Mouse (Mus musculus): ENCODE data around the gene Rac1. TPM values are rescaled to one million over a fixed set of nuclear protein-coding genes. Genes with fewer than 3 reads are reported as not detected.

Gene Rac1
- polyA plus RNA-seq, 1 experiment from 2014 or later, result 352 TPM

- DNase-seq (ENCODE audit: low spot score) (no peak), ATAC-seq (replicated peaks; ENCODE audit: low FRiP score) (no peak)
- no peak overlapping the region for H3K9ac ChIP-seq (ENCODE audit: low read depth, low read length)
- peaks cover 16% of the 10 kb centered on the region for H3K36me3 ChIP-seq (ENCODE audit: control insufficient read depth, insufficient read depth, low read length)
- no peaks in the 10 kb centered on the region for H3K27me3 ChIP-seq (replicated peaks; ENCODE audit: control insufficient read depth, insufficient read depth, low read length)
- H3K4me2 ChIP-seq, result no peak overlapping the region
- 82% methylated on average over 3 of the region's 3 CpGs for WGBS
- H3K4me3 ChIP-seq (ENCODE audit: low read depth, low read length), result no peak overlapping the region
- H3K4me1 ChIP-seq (replicated peaks; ENCODE audit: control insufficient read depth, insufficient read depth, low read length), result no peaks in the 10 kb centered on the region
- no peaks in the 10 kb centered on the region for H3K9me3 ChIP-seq (ENCODE audit: control insufficient read depth, low read length)
- H3K27ac ChIP-seq (ENCODE audit: low read depth, low read length), result no peak overlapping the region
Measured at GRCm38 (mm10) chr5:143497451-143497850, 30.4 kb downstream of the Rac1 start.

GRCm38 (mm10) chr5:143495708-143496107 is 32.1 kb downstream of the Rac1 start:
- no peak for ATAC-seq (replicated peaks; ENCODE audit: low FRiP score)
- no peak for DNase-seq (ENCODE audit: low spot score)
- H3K9ac ChIP-seq (ENCODE audit: low read depth, low read length), result no peak overlapping the region
- H3K9me3 ChIP-seq (ENCODE audit: control insufficient read depth, low read length), result no peaks in the 10 kb centered on the region
- no peak overlapping the region for H3K4me3 ChIP-seq (ENCODE audit: low read depth, low read length)
- no peak overlapping the region for H3K27ac ChIP-seq (ENCODE audit: low read depth, low read length)
- peaks cover 10% of the 10 kb centered on the region for H3K36me3 ChIP-seq (ENCODE audit: control insufficient read depth, insufficient read depth, low read length)
- H3K4me1 ChIP-seq (replicated peaks; ENCODE audit: control insufficient read depth, insufficient read depth, low read length), result no peaks in the 10 kb centered on the region
- WGBS, result 94% methylated on average over 6 of the region's 6 CpGs
- H3K27me3 ChIP-seq (replicated peaks; ENCODE audit: control insufficient read depth, insufficient read depth, low read length), result no peaks in the 10 kb centered on the region
- H3K4me2 ChIP-seq, result no peak overlapping the region

GRCm38 (mm10) chr5:143493163-143493562 is 34.7 kb downstream of the Rac1 start:
- H3K4me2 ChIP-seq, result no peak overlapping the region
- no peak for DNase-seq (ENCODE audit: low spot score)
- H3K27me3 ChIP-seq (replicated peaks; ENCODE audit: control insufficient read depth, insufficient read depth, low read length), result no peaks in the 10 kb centered on the region
- H3K9me3 ChIP-seq (ENCODE audit: control insufficient read depth, low read length), result no peaks in the 10 kb centered on the region
- H3K9ac ChIP-seq (ENCODE audit: low read depth, low read length), result no peak overlapping the region
- H3K4me3 ChIP-seq (ENCODE audit: low read depth, low read length), result no peak overlapping the region
- ATAC-seq (replicated peaks; ENCODE audit: low FRiP score), result no peak
- peaks cover 10% of the 10 kb centered on the region for H3K36me3 ChIP-seq (ENCODE audit: control insufficient read depth, insufficient read depth, low read length)
- no peak overlapping the region for H3K27ac ChIP-seq (ENCODE audit: low read depth, low read length)
- H3K4me1 ChIP-seq (replicated peaks; ENCODE audit: control insufficient read depth, insufficient read depth, low read length), result no peaks in the 10 kb centered on the region
- WGBS, result 76% methylated on average over 10 of the region's 10 CpGs

- Histone ChIP-seq H3K9ac (ENCODE audit: low read depth, low read length) (no peak overlapping the region), H3K4me2 (no peak overlapping the region), H3K4me3 (ENCODE audit: low read depth, low read length) (no peak overlapping the region), H3K27me3 (replicated peaks; ENCODE audit: control insufficient read depth, insufficient read depth, low read length) (no peaks in the 10 kb centered on the region), H3K27ac (ENCODE audit: low read depth, low read length) (no peak overlapping the region), H3K4me1 (replicated peaks; ENCODE audit: control insufficient read depth, insufficient read depth, low read length) (no peaks in the 10 kb centered on the region), H3K9me3 (ENCODE audit: control insufficient read depth, low read length) (no peaks in the 10 kb centered on the region), H3K36me3 (ENCODE audit: control insufficient read depth, insufficient read depth, low read length) (peaks cover 12% of the 10 kb centered on the region)
- ATAC-seq (replicated peaks; ENCODE audit: low FRiP score) (no peak), DNase-seq (ENCODE audit: low spot score) (no peak)
- 85% methylated on average over 4 of the region's 4 CpGs for WGBS
Measured at GRCm38 (mm10) chr5:143491736-143492135, 36.1 kb downstream of the Rac1 start.

GRCm38 (mm10) chr5:143489749-143490342 is 38.0 kb downstream of the Rac1 start:
- Histone ChIP-seq H3K4me3 (ENCODE audit: low read depth, low read length) (no peak overlapping the region), H3K4me2 (no peak overlapping the region), H3K36me3 (ENCODE audit: control insufficient read depth, insufficient read depth, low read length) (peaks cover 5% of the 10 kb centered on the region), H3K4me1 (replicated peaks; ENCODE audit: control insufficient read depth, insufficient read depth, low read length) (no peaks in the 10 kb centered on the region), H3K9ac (ENCODE audit: low read depth, low read length) (no peak overlapping the region), H3K27ac (ENCODE audit: low read depth, low read length) (no peak overlapping the region), H3K9me3 (ENCODE audit: control insufficient read depth, low read length) (no peaks in the 10 kb centered on the region), H3K27me3 (replicated peaks; ENCODE audit: control insufficient read depth, insufficient read depth, low read length) (no peaks in the 10 kb centered on the region)
- DNase-seq (ENCODE audit: low spot score) (no peak), ATAC-seq (replicated peaks; ENCODE audit: low FRiP score) (no peak)
- 78% methylated on average over 14 of the region's 14 CpGs for WGBS

GRCm38 (mm10) chr5:143487998-143488397 is 39.8 kb downstream of the Rac1 start:
- Histone ChIP-seq H3K9ac (ENCODE audit: low read depth, low read length) (no peak overlapping the region), H3K27me3 (replicated peaks; ENCODE audit: control insufficient read depth, insufficient read depth, low read length) (no peaks in the 10 kb centered on the region), H3K36me3 (ENCODE audit: control insufficient read depth, insufficient read depth, low read length) (peaks cover 12% of the 10 kb centered on the region), H3K9me3 (ENCODE audit: control insufficient read depth, low read length) (no peaks in the 10 kb centered on the region), H3K4me1 (replicated peaks; ENCODE audit: control insufficient read depth, insufficient read depth, low read length) (no peaks in the 10 kb centered on the region), H3K27ac (ENCODE audit: low read depth, low read length) (no peak overlapping the region), H3K4me3 (ENCODE audit: low read depth, low read length) (no peak overlapping the region), H3K4me2 (no peak overlapping the region)
- 86% methylated on average over 5 of the region's 5 CpGs for WGBS
- DNase-seq (ENCODE audit: low spot score) (no peak), ATAC-seq (replicated peaks; ENCODE audit: low FRiP score) (no peak)

GRCm38 (mm10) chr5:143487193-143487592 is 40.6 kb downstream of the Rac1 start:
- Histone ChIP-seq H3K9ac (ENCODE audit: low read depth, low read length) (no peak overlapping the region), H3K27me3 (replicated peaks; ENCODE audit: control insufficient read depth, insufficient read depth, low read length) (no peaks in the 10 kb centered on the region), H3K36me3 (ENCODE audit: control insufficient read depth, insufficient read depth, low read length) (peaks cover 12% of the 10 kb centered on the region; the same call in 1 of the 2 replicates), H3K4me1 (replicated peaks; ENCODE audit: control insufficient read depth, insufficient read depth, low read length) (no peaks in the 10 kb centered on the region), H3K4me2 (no peak overlapping the region), H3K9me3 (ENCODE audit: control insufficient read depth, low read length) (no peaks in the 10 kb centered on the region), H3K27ac (ENCODE audit: low read depth, low read length) (no peak overlapping the region), H3K4me3 (ENCODE audit: low read depth, low read length) (no peak overlapping the region)
- ATAC-seq (replicated peaks; ENCODE audit: low FRiP score) (no peak), DNase-seq (ENCODE audit: low spot score) (no peak)
- 90% methylated on average over 10 of the region's 10 CpGs for WGBS

- ATAC-seq (replicated peaks; ENCODE audit: low FRiP score) (no peak), DNase-seq (ENCODE audit: low spot score) (no peak)
- no peaks in the 10 kb centered on the region for H3K9me3 ChIP-seq (ENCODE audit: control insufficient read depth, low read length)
- H3K4me2 ChIP-seq, result no peak overlapping the region
- no peak overlapping the region for H3K27ac ChIP-seq (ENCODE audit: low read depth, low read length)
- H3K36me3 ChIP-seq (ENCODE audit: control insufficient read depth, insufficient read depth, low read length), result peaks cover 10% of the 10 kb centered on the region; the same call in 1 of the 2 replicates
- 70% methylated on average over 5 of the region's 5 CpGs for WGBS
- no peak overlapping the region for H3K9ac ChIP-seq (ENCODE audit: low read depth, low read length)
- H3K4me3 ChIP-seq (ENCODE audit: low read depth, low read length), result no peak overlapping the region
- no peaks in the 10 kb centered on the region for H3K27me3 ChIP-seq (replicated peaks; ENCODE audit: control insufficient read depth, insufficient read depth, low read length)
- no peaks in the 10 kb centered on the region for H3K4me1 ChIP-seq (replicated peaks; ENCODE audit: control insufficient read depth, insufficient read depth, low read length)
Measured at GRCm38 (mm10) chr5:143484955-143485354, 42.9 kb downstream of the Rac1 start.

GRCm38 (mm10) chr5:143477901-143478300 is 49.9 kb downstream of the Rac1 start:
- WGBS, result 92% methylated on average over 3 of the region's 3 CpGs
- H3K27ac ChIP-seq (ENCODE audit: low read depth, low read length), result no peak overlapping the region
- no peaks in the 10 kb centered on the region for H3K27me3 ChIP-seq (replicated peaks; ENCODE audit: control insufficient read depth, insufficient read depth, low read length)
- DNase-seq (ENCODE audit: low spot score) (no peak), ATAC-seq (replicated peaks; ENCODE audit: low FRiP score) (no peak)
- H3K4me1 ChIP-seq (replicated peaks; ENCODE audit: control insufficient read depth, insufficient read depth, low read length), result no peaks in the 10 kb centered on the region
- no peak overlapping the region for H3K4me3 ChIP-seq (ENCODE audit: low read depth, low read length)
- H3K9me3 ChIP-seq (ENCODE audit: control insufficient read depth, low read length), result no peaks in the 10 kb centered on the region
- no peak overlapping the region for H3K4me2 ChIP-seq
- peaks cover 31% of the 10 kb centered on the region for H3K36me3 ChIP-seq (ENCODE audit: control insufficient read depth, insufficient read depth, low read length)
- no peak overlapping the region for H3K9ac ChIP-seq (ENCODE audit: low read depth, low read length)

All from liver, embryonic 11.5 days (tissue).